ENCODE assay signal across 7 mouse cellular contexts in the genomic region with DNA sequence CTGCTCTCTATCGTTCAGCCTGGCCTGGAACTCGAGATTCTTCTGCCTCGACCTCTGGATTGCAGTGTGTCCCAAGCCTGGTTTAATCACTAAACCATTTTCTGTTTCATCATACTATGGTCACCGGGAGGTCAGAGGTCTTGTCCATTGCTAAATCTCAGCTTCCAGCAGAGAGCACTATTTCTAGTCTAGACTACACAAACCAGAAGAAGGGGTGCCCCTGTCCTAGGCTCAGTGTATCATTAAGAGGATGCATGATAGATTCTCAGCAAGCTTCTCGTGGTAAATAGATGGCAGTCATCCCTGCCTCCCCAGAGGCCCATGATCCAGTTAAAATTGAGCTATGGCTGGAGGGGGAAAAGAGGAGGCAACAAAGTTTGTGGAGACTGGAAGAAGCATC. TPM values are rescaled to one million over a fixed set of nuclear protein-coding genes. Genes with fewer than 3 reads are reported as not detected.
DNase-seq lines count a peak whose midpoint lies in the region; ATAC-seq and TF ChIP-seq lines count a peak whose summit lies in the region.

No protein-coding gene starts in this region.

- peak; percentile 36 for DNase-seq in MN1 (ENCODE audit: low spot score)
- no peak for DNase-seq in liver, embryonic 13.5 days
- DNase-seq in yolk sac, embryonic 10.5 days (ENCODE audit: low spot score) = peak; percentile 84
- DNase-seq in urinary bladder, adult 18-20 months (ENCODE audit: low spot score in 2 of 2) = no peak
- DNase-seq in urinary bladder, postnatal 36 days (ENCODE audit: low spot score in 2 of 2) = no peak

- peak overlapping the region; percentile 96; the same call in 1 of the 2 replicates for H3K27ac ChIP-seq in hindbrain, embryonic 12.5 days
- peak overlapping the region; percentile 94 for H3K27ac ChIP-seq in liver, embryonic 13.5 days

- H3K4me2 ChIP-seq in hindbrain, embryonic 12.5 days (replicated peaks) = peak overlapping the region; percentile 63
- H3K4me2 ChIP-seq in liver, embryonic 13.5 days = peak overlapping the region; percentile 77

- no peak for TF ChIP-seq CTCF in E14TG2a.4 (conservative IDR thresholded peaks at IDR 0.05; ENCODE audit: low read length)

- no peaks in the 10 kb centered on the region for H3K9me3 ChIP-seq in E14TG2a.4 (ENCODE audit: low read length)
- no peaks in the 10 kb centered on the region for H3K9me3 ChIP-seq in hindbrain, embryonic 12.5 days (replicated peaks)
- H3K9me3 ChIP-seq in liver, embryonic 13.5 days (replicated peaks) = no peaks in the 10 kb centered on the region

- no peaks in the 10 kb centered on the region for H3K27me3 ChIP-seq in E14TG2a.4 (ENCODE audit: insufficient read depth, low read length)
- H3K27me3 ChIP-seq in hindbrain, embryonic 12.5 days = no peaks in the 10 kb centered on the region
- H3K27me3 ChIP-seq in liver, embryonic 13.5 days = no peaks in the 10 kb centered on the region

- H3K9ac ChIP-seq in hindbrain, embryonic 12.5 days = 0 out of 2 replicates have a peak overlapping the region, but pooled peaks have one; percentile 85
- H3K9ac ChIP-seq in liver, embryonic 13.5 days = peak overlapping the region; percentile 93; the same call in 1 of the 2 replicates

- H3K36me3 ChIP-seq in E14TG2a.4 (ENCODE audit: insufficient read depth, low read length) = peaks cover 67% of the 10 kb centered on the region
- peaks cover 54% of the 10 kb centered on the region for H3K36me3 ChIP-seq in hindbrain, embryonic 12.5 days
- peaks cover 33% of the 10 kb centered on the region for H3K36me3 ChIP-seq in liver, embryonic 13.5 days

- no peak for ATAC-seq in hindbrain, embryonic 12.5 days (ENCODE audit: low FRiP score)
- ATAC-seq in liver, embryonic 13.5 days (ENCODE audit: low read depth) = peak; percentile 10; the same call in 1 of the 2 replicates

- peaks cover 43% of the 10 kb centered on the region for H3K4me1 ChIP-seq in E14TG2a.4 (replicated peaks; ENCODE audit: low read depth, low read length)
- peaks cover 12% of the 10 kb centered on the region for H3K4me1 ChIP-seq in hindbrain, embryonic 12.5 days
- H3K4me1 ChIP-seq in liver, embryonic 13.5 days (replicated peaks) = peaks cover 53% of the 10 kb centered on the region

- peak overlapping the region; percentile 94 for H3K4me3 ChIP-seq in E14TG2a.4 (replicated peaks; ENCODE audit: low read length)
- H3K4me3 ChIP-seq in hindbrain, embryonic 12.5 days = peak overlapping the region; percentile 87
- peak overlapping the region; percentile 91 for H3K4me3 ChIP-seq in liver, embryonic 13.5 days (replicated peaks)

- WGBS in hindbrain, embryonic 12.5 days = 88% methylated on average over 5 of the region's 5 CpGs
- 67% methylated on average over 5 of the region's 5 CpGs for WGBS in liver, embryonic 13.5 days (ENCODE audit: insufficient replicate concordance)

RNA-seq across cellular contexts. Expression of a gene that starts 0.5 kb away (rescaled TPM):
- polyA plus RNA-seq in hindbrain, embryonic 12.5 days (2016; fragmentation: Nextera tagmentation; extraction: Ambion mirVana) = 69.2 and 76.9 TPM in 2 replicates
- 41.2 and 42.9 TPM in 2 replicates for polyA plus RNA-seq in liver, embryonic 13.5 days (2015; fragmentation: Nextera tagmentation; extraction: Ambion mirVana)

RNA-seq across cellular contexts. Expression of a gene that starts 3.3 kb away (rescaled TPM):
- 0.85 and 1.2 TPM in 2 replicates for polyA plus RNA-seq in hindbrain, embryonic 12.5 days (2016; fragmentation: Nextera tagmentation; extraction: Ambion mirVana)
- not detected in 2 replicates for polyA plus RNA-seq in liver, embryonic 13.5 days (2015; fragmentation: Nextera tagmentation; extraction: Ambion mirVana)

RNA-seq across cellular contexts. Expression of a gene that starts 9.5 kb away (rescaled TPM):
- 93.6 and 108 TPM in 2 replicates for polyA plus RNA-seq in hindbrain, embryonic 12.5 days (2016; fragmentation: Nextera tagmentation; extraction: Ambion mirVana)
- 69.1 and 70.5 TPM in 2 replicates for polyA plus RNA-seq in liver, embryonic 13.5 days (2015; fragmentation: Nextera tagmentation; extraction: Ambion mirVana)

RNA-seq across cellular contexts. Expression of a gene that starts 10.1 kb away (rescaled TPM):
- polyA plus RNA-seq in hindbrain, embryonic 12.5 days (2016; fragmentation: Nextera tagmentation; extraction: Ambion mirVana) = 46.0 and 48.4 TPM in 2 replicates
- 26.5 and 28.1 TPM in 2 replicates for polyA plus RNA-seq in liver, embryonic 13.5 days (2015; fragmentation: Nextera tagmentation; extraction: Ambion mirVana)

RNA-seq across cellular contexts. Expression of a gene that starts 11.2 kb away (rescaled TPM):
- 42.4 and 43.6 TPM in 2 replicates for polyA plus RNA-seq in hindbrain, embryonic 12.5 days (2016; fragmentation: Nextera tagmentation; extraction: Ambion mirVana)
- polyA plus RNA-seq in liver, embryonic 13.5 days (2015; fragmentation: Nextera tagmentation; extraction: Ambion mirVana) = 8.7 and 9.0 TPM in 2 replicates

Comparison
In these comparisons a context has a peak if more than half of its experiments do, and no peak if none do; other contexts are left out.
1. DNase-seq: peak in MN1 (single experiment) and yolk sac, embryonic 10.5 days (single experiment); none in liver, embryonic 13.5 days (single experiment), urinary bladder, adult 18-20 months (0 of 2) and urinary bladder, postnatal 36 days (0 of 2).
2. Peak in every context shown above with its lines, with median percentiles within 50 percentile points of each other: H3K4me3 ChIP-seq.